Comparison of ENCODE assay signal across 8 mouse cellular contexts in the genomic region with DNA sequence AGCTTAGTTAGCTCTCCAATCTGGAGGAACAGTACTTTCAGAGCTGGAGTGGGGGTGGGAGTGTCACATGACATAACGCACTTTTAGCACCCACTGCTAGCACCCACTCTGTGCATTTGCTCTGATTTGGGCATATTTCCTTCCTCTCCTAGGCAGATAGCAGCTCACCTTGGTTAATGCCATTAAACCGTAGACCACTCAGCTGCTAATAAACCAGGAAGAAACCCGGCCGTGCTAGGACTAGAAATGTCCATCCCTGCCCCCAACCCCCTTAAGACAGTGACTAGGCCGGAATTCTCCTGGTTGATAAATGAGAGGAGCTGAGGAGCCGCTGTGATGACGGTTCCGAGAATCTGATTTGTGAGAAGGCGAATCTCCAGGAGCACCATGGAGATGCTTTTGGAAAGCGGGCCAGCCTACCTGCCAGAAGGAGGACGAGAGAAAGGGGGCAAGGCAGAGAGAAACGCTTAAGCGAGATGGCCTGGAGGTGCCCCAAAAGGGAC. TPM values are rescaled to one million over a fixed set of nuclear protein-coding genes. Genes with fewer than 3 reads are reported as not detected.
DNase-seq lines count a peak whose midpoint lies in the region; ATAC-seq lines count a peak whose summit lies in the region.

A gene (plus strand): TSS at position 70 of the 503 bp plus-strand sequence.

- no peak for DNase-seq in heart, embryonic 10.5 days (ENCODE audit: low spot score)
- DNase-seq in heart, adult 18-20 months = no peak
- peak; percentile 67 for DNase-seq in cerebellum, adult 8-10 months
- DNase-seq in frontal cortex, postnatal 14 days (ENCODE audit: low spot score in 2 of 2) = peak; percentile 66 to 72
- DNase-seq in left cerebral cortex, postnatal 10 days (ENCODE audit: extremely low spot score in 1 of 2, low spot score in 2 of 2) = peak in 1 of 2 experiments; percentile 73
- no peak for DNase-seq in urinary bladder, postnatal 4 days (ENCODE audit: low spot score in 2 of 2)

- peak; percentile 53 for ATAC-seq in neural tube, embryonic 15.5 days (ENCODE audit: low FRiP score)
- no peak for ATAC-seq in monocyte, adult 5-6 weeks (replicated peaks; ENCODE audit: insufficient number of reproducible peaks, low FRiP score, low TSS enrichment, poor library complexity, severe bottlenecking)

- WGBS in heart, embryonic 10.5 days = 12% methylated on average over 13 of the region's 13 CpGs
- 4% methylated on average over 13 of the region's 13 CpGs for WGBS in neural tube, embryonic 15.5 days

- intact Hi-C loops in left cerebral cortex, postnatal 10 days (cut with DNase I) = loop anchor here (5.0 kb wide), 1 partner anchor 64 kb away; no protein-coding TSS in a partner anchor

- H3K27ac ChIP-seq in heart, embryonic 10.5 days = peak within 1 kb of the TSS; percentile 72; the same call in 1 of the 2 replicates
- H3K27ac ChIP-seq in neural tube, embryonic 15.5 days (replicated peaks) = peak within 1 kb of the TSS; percentile 97

- peak within 1 kb of the TSS; percentile 81 for H3K9ac ChIP-seq in neural tube, embryonic 15.5 days (replicated peaks)

- peaks cover 80% of the 10 kb centered on the region for H3K27me3 ChIP-seq in heart, embryonic 10.5 days (ENCODE audit: insufficient read depth, poor library complexity, severe bottlenecking)
- no peaks in the 10 kb centered on the region for H3K27me3 ChIP-seq in neural tube, embryonic 15.5 days (replicated peaks)

- no peaks in the 10 kb centered on the region for H3K36me3 ChIP-seq in heart, embryonic 10.5 days
- no peaks in the 10 kb centered on the region for H3K36me3 ChIP-seq in neural tube, embryonic 15.5 days

- H3K4me1 ChIP-seq in heart, embryonic 10.5 days = peaks cover 19% of the 10 kb centered on the region; the same call in 1 of the 2 replicates
- H3K4me1 ChIP-seq in neural tube, embryonic 15.5 days = peaks cover 35% of the 10 kb centered on the region

- H3K4me2 ChIP-seq in neural tube, embryonic 15.5 days = peak within 1 kb of the TSS; percentile 85

- no peaks in the 10 kb centered on the region for H3K9me3 ChIP-seq in heart, embryonic 10.5 days
- no peaks in the 10 kb centered on the region for H3K9me3 ChIP-seq in neural tube, embryonic 15.5 days (replicated peaks)

- H3K4me3 ChIP-seq in heart, embryonic 10.5 days = peak within 1 kb of the TSS; percentile 70
- H3K4me3 ChIP-seq in neural tube, embryonic 15.5 days (replicated peaks) = peak within 1 kb of the TSS; percentile 68

RNA-seq across cellular contexts. Expression of the gene that starts here (rescaled TPM):
- 0.57 and 1.6 TPM in 2 replicates for polyA plus RNA-seq in heart, embryonic 10.5 days (2016; fragmentation: Nextera tagmentation; extraction: Ambion mirVana)
- under 1 TPM; 0.22 to 0.98 TPM for total RNA-seq in heart, adult 18-20 months (2021)
- 100 to 1,000 TPM; 553 to 622 TPM for total RNA-seq in left cerebral cortex, postnatal 10 days (2021)
- 19.0 and 25.6 TPM in 2 replicates for polyA plus RNA-seq in neural tube, embryonic 15.5 days (2015; fragmentation: Nextera tagmentation; extraction: Ambion mirVana)
- not detected in 3 replicates for total RNA-seq in monocyte, adult 5-6 weeks (2017)

Comparison
In these comparisons a context has a peak if more than half of its experiments do, and no peak if none do; other contexts are left out.
1. RNA of the gene that starts here (total RNA-seq): 553 to 622 TPM in left cerebral cortex, postnatal 10 days; 0.22 to 0.98 TPM in heart, adult 18-20 months and not detected in monocyte, adult 5-6 weeks; every median in the first group is over 100 times any median in the second.
2. DNase-seq: peak in cerebellum, adult 8-10 months (single experiment) and frontal cortex, postnatal 14 days (2 of 2); none in heart, embryonic 10.5 days (single experiment), heart, adult 18-20 months (0 of 2) and urinary bladder, postnatal 4 days (0 of 2).